Mouse (Mus musculus): ENCODE results near the gene Entpd6. TPM values are rescaled to one million over a fixed set of nuclear protein-coding genes. Genes with fewer than 3 reads are reported as not detected.

The Entpd6 gene
- polyA plus RNA-seq, 1 experiment = 11.9 TPM

DNA sequence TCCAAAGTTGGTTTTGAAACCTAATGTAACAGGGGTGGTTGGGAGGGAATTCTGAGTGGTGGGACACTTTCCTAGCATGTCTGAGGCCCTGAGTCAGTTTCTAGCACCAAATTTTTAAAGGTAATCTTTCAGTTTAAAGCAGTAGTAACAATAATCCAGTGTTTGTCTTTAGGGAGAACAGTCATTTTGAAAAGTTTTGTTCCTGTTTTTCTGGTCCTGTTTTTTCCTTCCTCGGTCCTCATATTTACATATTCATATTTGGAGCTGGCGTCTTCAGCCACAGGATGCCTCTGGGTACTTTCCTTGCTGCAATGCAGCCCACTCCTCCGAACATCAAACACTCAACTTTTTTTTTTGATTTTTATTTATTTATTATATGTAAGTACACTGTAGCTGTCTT lies 6.2 kb downstream of the Entpd6 start:
- H3K27me3 ChIP-seq (replicated peaks) = no peaks in the 10 kb centered on the region
- H3K4me1 ChIP-seq = peaks cover 25% of the 10 kb centered on the region
- H3K4me3 ChIP-seq (replicated peaks) = no peak overlapping the region
- no peak for TF ChIP-seq GATA1 (IDR thresholded peaks at IDR 0.05; ENCODE audit: borderline replicate concordance, low read length)
- peaks cover 81% of the 10 kb centered on the region for H3K36me3 ChIP-seq (replicated peaks; ENCODE audit: low read length)
- H3K9me3 ChIP-seq = no peaks in the 10 kb centered on the region

GRCm38 (mm10) chr2:150761476-150761875 lies 12.6 kb downstream of the Entpd6 start:
- H3K36me3 ChIP-seq (replicated peaks; ENCODE audit: low read length) = peaks cover 96% of the 10 kb centered on the region
- H3K4me3 ChIP-seq (replicated peaks) = no peak overlapping the region

GRCm38 (mm10) chr2:150765619-150766018 lies 16.8 kb downstream of the Entpd6 start:
- TF ChIP-seq FLI1 (IDR thresholded peaks at IDR 0.05; ENCODE audit: low read length) (no peak), GATA1 (IDR thresholded peaks at IDR 0.05; ENCODE audit: borderline replicate concordance, low read length) (no peak)
- no peaks in the 10 kb centered on the region for H3K27me3 ChIP-seq (replicated peaks)
- H3K4me3 ChIP-seq (replicated peaks) = no peak overlapping the region
- peaks cover 57% of the 10 kb centered on the region for H3K4me1 ChIP-seq
- H3K9me3 ChIP-seq = peaks cover 3% of the 10 kb centered on the region; the same call in 1 of the 2 replicates
- peaks cover 95% of the 10 kb centered on the region for H3K36me3 ChIP-seq (replicated peaks; ENCODE audit: low read length)

More at GRCm38 (mm10) chr2:150761476-150761875, 12.6 kb downstream of the Entpd6 start:
- peaks cover 24% of the 10 kb centered on the region for H3K4me1 ChIP-seq
- no peaks in the 10 kb centered on the region for H3K27me3 ChIP-seq (replicated peaks)
- H3K9me3 ChIP-seq = peaks cover 4% of the 10 kb centered on the region; the same call in 1 of the 2 replicates
- TF ChIP-seq FLI1 (IDR thresholded peaks at IDR 0.05; ENCODE audit: low read length) (no peak), GATA1 (IDR thresholded peaks at IDR 0.05; ENCODE audit: borderline replicate concordance, low read length) (no peak)

- no peaks in the 10 kb centered on the region for H3K9me3 ChIP-seq
- H3K4me3 ChIP-seq (replicated peaks) = no peak overlapping the region
- peaks cover 64% of the 10 kb centered on the region for H3K4me1 ChIP-seq
- peaks cover 95% of the 10 kb centered on the region for H3K36me3 ChIP-seq (replicated peaks; ENCODE audit: low read length)
- TF ChIP-seq FLI1 (IDR thresholded peaks at IDR 0.05; ENCODE audit: low read length) (no peak), GATA1 (IDR thresholded peaks at IDR 0.05; ENCODE audit: borderline replicate concordance, low read length) (no peak)
- H3K27me3 ChIP-seq (replicated peaks) = no peaks in the 10 kb centered on the region
Measured at GRCm38 (mm10) chr2:150766083-150766862, 17.4 kb downstream of the Entpd6 start.

DNA sequence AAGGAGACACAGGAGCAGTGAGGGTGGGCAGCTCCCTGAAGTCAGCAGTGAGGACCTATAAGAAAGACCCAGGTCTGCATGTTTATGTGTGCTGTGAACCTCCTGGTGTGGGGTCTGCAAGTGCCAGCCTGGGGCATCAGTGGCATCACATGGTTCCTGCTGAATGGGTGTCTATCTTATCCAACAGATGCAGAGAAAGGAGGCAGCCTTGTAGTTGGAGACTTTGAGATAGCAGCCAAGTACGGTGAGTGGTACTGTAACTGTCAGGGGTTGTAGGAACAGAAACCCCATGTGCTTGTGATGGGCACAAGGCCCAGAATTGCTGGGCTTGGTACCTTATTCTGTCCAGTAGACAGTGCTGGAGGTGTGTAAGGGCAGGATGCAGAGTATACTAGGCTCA lies 19.8 kb downstream of the Entpd6 start:
- H3K9me3 ChIP-seq = no peaks in the 10 kb centered on the region
- peaks cover 85% of the 10 kb centered on the region for H3K36me3 ChIP-seq (replicated peaks; ENCODE audit: low read length)
- no peak overlapping the region for H3K4me3 ChIP-seq (replicated peaks)
- peaks cover 74% of the 10 kb centered on the region for H3K4me1 ChIP-seq
- H3K27me3 ChIP-seq (replicated peaks) = no peaks in the 10 kb centered on the region
- TF ChIP-seq GATA1 (IDR thresholded peaks at IDR 0.05; ENCODE audit: borderline replicate concordance, low read length) (no peak), FLI1 (IDR thresholded peaks at IDR 0.05; ENCODE audit: low read length) (no peak)

DNA sequence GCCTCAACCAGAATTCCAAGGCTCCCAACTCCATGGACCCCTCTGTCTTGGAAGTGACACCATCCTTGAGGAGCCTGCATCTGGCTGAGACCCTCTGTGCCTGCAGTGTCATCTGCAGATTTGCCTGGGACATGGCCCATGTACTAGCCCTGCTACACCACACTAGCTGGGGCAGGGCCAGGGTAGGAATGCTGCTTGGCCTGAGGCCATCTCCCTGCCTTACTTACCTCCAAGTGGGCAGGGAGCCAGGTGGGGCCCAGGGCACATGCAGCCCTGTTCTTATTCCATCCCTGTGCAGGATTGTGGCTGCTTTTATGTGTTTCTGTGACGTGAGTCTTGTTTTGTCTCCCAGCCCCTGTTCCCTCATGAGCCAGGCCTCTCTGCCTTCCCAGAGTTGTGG lies 21.9 kb downstream of the Entpd6 start:
- peaks cover 79% of the 10 kb centered on the region for H3K4me1 ChIP-seq
- TF ChIP-seq FLI1 (IDR thresholded peaks at IDR 0.05; ENCODE audit: low read length) = no peak
- TF ChIP-seq GATA1 (IDR thresholded peaks at IDR 0.05; ENCODE audit: borderline replicate concordance, low read length) = no peak
- H3K27me3 ChIP-seq (replicated peaks) = no peaks in the 10 kb centered on the region
- no peaks in the 10 kb centered on the region for H3K9me3 ChIP-seq
- H3K36me3 ChIP-seq (replicated peaks; ENCODE audit: low read length) = peaks cover 64% of the 10 kb centered on the region
- H3K4me3 ChIP-seq (replicated peaks) = no peak overlapping the region

- Histone ChIP-seq H3K4me1 (peaks cover 80% of the 10 kb centered on the region), H3K27me3 (replicated peaks) (no peaks in the 10 kb centered on the region), H3K9me3 (no peaks in the 10 kb centered on the region), H3K4me3 (replicated peaks) (no peak overlapping the region), H3K36me3 (replicated peaks; ENCODE audit: low read length) (peaks cover 60% of the 10 kb centered on the region)
- TF ChIP-seq FLI1 (IDR thresholded peaks at IDR 0.05; ENCODE audit: low read length) = no peak
- TF ChIP-seq GATA1 (IDR thresholded peaks at IDR 0.05; ENCODE audit: borderline replicate concordance, low read length) = no peak
Measured at GRCm38 (mm10) chr2:150771169-150771568, 22.3 kb downstream of the Entpd6 start.

DNA sequence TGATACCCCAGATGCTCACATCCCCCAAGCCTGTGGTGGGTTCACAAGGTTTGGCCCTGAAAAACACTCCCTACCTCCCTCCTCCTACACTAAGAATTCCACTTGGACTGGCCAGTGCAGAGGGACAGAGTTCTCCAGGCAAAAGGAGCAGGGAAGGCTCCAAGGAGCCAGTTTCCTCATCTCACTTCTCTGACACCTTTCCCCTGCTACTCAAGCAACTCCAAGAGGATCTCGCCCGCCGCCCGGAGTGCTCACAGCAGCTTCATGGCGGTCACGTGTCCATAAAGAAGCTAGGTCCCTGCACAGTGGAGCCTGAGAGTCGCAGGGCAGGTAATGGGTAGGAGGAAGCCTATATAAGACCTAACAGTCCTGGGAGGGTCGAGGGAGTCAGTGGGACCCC lies 23.2 kb downstream of the Entpd6 start:
- Histone ChIP-seq H3K27me3 (replicated peaks) (no peaks in the 10 kb centered on the region), H3K36me3 (replicated peaks; ENCODE audit: low read length) (peaks cover 52% of the 10 kb centered on the region), H3K4me3 (replicated peaks) (peak overlapping the region; percentile 38), H3K9me3 (no peaks in the 10 kb centered on the region), H3K4me1 (peaks cover 77% of the 10 kb centered on the region)
- TF ChIP-seq FLI1 (IDR thresholded peaks at IDR 0.05; ENCODE audit: low read length) (no peak), GATA1 (IDR thresholded peaks at IDR 0.05; ENCODE audit: borderline replicate concordance, low read length) (no peak)

DNA sequence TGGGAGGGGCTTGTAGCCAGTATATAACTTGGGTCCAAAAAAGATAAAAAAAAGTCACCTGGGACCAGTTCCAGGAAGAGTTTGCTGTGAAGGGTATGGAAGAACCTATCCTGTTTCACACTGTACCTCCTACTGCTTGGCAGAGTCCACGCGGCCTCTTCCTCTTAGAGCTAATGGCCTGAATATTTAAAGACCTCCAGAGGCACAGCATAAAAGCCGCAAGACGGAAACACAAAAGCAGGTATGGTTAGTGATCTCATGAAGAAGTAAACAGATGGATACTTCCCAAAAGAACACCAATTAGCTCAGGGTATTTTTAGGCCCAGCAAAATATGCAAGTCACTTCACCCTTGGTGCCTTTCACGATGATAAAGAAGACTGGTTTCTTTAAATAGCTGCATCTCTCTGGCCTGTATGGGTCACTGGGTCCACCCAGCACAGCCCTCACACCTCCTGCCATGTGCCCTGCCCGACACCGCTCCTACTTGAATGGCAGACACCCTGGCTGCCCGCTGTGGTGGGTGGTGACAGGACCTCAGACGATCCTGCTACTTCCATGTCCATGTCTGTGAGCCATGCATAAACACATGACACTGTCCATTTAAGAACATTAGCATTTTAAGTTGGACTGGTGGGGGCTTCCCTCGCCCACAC lies 23.8 kb downstream of the Entpd6 start:
- Histone ChIP-seq H3K27me3 (replicated peaks) (no peaks in the 10 kb centered on the region), H3K4me1 (peaks cover 71% of the 10 kb centered on the region), H3K36me3 (replicated peaks; ENCODE audit: low read length) (peaks cover 47% of the 10 kb centered on the region), H3K9me3 (no peaks in the 10 kb centered on the region), H3K4me3 (replicated peaks) (peak overlapping the region; percentile 83)
- no peak for TF ChIP-seq GATA1 (IDR thresholded peaks at IDR 0.05; ENCODE audit: borderline replicate concordance, low read length)
- TF ChIP-seq FLI1 (IDR thresholded peaks at IDR 0.05; ENCODE audit: low read length) = no peak

GRCm38 (mm10) chr2:150782801-150783200 lies 34.0 kb downstream of the Entpd6 start:
- Histone ChIP-seq H3K27me3 (replicated peaks) (no peaks in the 10 kb centered on the region), H3K4me1 (peaks cover 76% of the 10 kb centered on the region), H3K36me3 (replicated peaks; ENCODE audit: low read length) (peaks cover 8% of the 10 kb centered on the region), H3K4me3 (replicated peaks) (no peak overlapping the region), H3K9me3 (peaks cover 10% of the 10 kb centered on the region)
- TF ChIP-seq FLI1 (IDR thresholded peaks at IDR 0.05; ENCODE audit: low read length) = no peak
- no peak for TF ChIP-seq GATA1 (IDR thresholded peaks at IDR 0.05; ENCODE audit: borderline replicate concordance, low read length)

Measured in megakaryocyte, embryonic 14.5 days (primary cell).